Mouse (Mus musculus): Measurements from ENCODE around the gene Vps37c.
A peak's percentile ranks its signal among the peaks of the same experiment; 100 is the strongest.

Vps37c gene

DNA sequence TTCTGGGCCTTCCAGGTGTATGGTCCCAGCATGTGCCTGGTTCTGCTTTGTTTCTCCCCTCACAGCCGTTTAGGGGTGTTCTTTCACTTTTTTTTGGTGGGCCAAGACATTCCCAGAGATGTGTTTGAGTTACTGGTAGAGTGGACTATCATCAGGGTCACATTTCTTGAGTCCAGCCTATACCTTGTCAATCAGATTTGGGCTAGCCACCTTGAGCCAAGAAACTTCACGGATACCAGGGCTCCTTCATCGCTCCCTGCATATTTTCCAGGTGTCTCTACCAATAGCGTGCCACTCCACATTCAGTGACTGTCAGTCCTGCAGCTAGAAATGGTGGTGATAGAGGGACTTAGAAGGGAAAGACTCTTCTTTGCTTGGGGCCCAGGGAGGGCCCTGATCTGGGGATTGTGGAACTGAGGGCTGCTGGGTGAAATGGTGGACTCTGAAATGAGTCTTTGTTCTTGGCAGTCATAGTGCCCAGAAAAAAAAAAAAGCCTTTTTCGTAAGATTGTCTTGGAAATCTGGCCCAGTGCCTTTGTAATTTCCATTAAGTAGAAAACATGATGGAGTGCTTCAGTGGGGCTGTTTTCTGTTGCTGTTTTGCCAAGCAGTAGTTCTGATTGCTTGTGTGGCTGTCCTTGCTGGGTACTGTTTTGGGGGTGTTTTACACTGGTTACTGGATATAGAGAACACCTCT lies 1.1 kb downstream of the Vps37c start:
- peak; percentile 65 for DNase-seq (ENCODE audit: low read depth, low spot score)

- peak; percentile 70 for DNase-seq (ENCODE audit: low read depth, low spot score)
Measured at GRCm38 (mm10) chr19:10690336-10690735, 1.8 kb downstream of the Vps37c start.

DNA sequence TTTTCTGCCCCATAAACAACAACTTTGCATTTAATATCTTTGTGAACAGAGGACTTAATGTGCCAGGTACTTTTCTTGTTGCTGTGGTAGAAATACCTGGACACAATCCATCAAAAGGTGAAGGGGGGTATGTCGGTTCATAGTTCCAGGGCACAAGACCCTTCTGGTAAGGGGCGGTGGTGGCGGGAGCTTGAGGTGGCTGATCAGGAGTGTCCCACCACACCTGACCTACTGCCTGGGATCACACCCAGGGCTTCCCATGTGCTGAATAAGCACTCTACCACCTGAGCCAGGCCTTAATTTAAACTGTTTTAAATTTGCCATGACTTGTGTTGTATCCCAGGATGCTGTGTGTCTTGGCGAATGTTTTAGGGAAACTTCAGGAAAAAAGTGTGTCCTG lies 2.6 kb downstream of the Vps37c start:
- no peak for DNase-seq (ENCODE audit: low read depth, low spot score)

GRCm38 (mm10) chr19:10691660-10692059 lies 3.1 kb downstream of the Vps37c start:
- no peak for DNase-seq (ENCODE audit: low read depth, low spot score)

DNA sequence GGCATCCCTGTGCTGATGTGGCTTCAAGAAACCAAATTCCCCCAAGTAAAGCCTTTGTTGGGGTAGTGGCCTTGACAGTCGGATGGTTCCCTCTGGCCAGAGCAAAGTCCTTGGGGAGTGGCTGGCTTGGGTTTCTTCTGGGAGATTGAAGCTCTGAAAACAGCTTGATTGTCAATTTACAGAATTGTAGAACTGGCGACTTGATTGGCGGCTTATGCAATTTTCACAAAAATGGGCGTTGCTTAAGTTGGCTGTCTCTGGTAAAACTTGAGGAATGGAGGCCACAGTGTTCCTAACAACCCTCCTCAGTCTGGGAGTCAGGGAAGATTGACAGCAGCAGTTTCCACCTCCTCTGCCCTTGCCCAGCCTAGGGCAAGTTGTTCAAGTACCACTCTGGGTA lies 3.8 kb downstream of the Vps37c start:
- DNase-seq (ENCODE audit: low read depth, low spot score): no peak

DNA sequence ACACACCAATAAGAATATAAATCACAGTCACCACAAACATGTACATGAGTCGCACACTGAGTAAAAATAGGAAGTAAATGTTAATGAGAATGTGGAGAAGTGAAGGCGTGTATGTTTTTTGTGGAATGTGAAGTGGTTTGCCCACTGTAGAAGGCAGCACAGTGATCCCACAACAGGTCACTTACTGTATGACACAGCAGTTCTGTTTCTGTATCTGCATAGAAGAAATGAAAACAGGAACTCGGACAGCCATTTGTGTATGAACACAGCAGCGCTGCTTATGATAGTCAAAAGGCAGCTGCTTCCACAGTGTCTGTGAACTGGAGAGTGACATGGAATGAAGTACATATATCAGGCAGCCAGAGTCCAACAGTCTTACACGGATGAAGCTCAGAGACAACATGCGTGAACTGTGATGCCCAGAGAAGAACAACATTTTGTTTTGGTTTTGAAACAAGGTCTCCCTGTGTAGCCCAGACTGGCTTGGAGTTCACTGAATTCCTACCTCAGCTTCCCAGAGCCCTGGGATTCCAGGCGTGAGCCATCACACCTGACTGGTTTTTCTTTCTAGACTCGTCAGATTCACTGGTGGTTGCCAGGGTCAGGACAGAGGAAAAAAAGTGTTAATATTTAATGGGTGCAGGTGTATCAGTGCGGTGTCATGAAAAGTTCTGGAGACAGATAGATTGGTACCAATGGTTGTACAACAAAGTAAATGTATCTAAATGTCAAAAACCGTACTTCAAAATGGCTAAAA lies 5.6 kb downstream of the Vps37c start:
- DNase-seq (ENCODE audit: low read depth, low spot score): no peak

- no peak for DNase-seq (ENCODE audit: low read depth, low spot score)
Measured at GRCm38 (mm10) chr19:10695801-10696200, 7.3 kb downstream of the Vps37c start.

GRCm38 (mm10) chr19:10698131-10698991 lies 9.8 kb downstream of the Vps37c start:
- no peak for DNase-seq (ENCODE audit: low read depth, low spot score)

DNA sequence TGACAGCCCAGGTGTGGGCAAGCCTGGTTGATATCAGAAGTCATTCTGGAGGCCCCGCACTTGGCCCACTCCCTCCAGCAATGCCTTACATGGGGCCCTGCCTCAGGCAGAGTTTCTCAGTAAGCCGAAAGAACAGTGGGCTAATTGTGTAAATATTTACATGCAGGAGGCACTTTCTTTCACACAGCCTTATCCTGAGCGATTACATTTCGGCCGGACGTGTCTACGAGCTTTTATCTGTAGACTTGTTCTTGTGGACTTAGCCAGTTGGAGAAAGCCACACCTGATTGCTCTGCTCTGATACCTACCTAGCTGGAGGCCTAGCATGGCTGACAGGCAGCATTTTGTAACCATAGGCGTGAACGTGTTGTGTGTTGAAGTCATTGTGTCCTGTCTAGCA lies 11.3 kb downstream of the Vps37c start:
- no peak for DNase-seq (ENCODE audit: low read depth, low spot score)

- DNase-seq (ENCODE audit: low read depth, low spot score): peak; percentile 88
Measured at GRCm38 (mm10) chr19:10701013-10701726, 12.6 kb downstream of the Vps37c start.

DNA sequence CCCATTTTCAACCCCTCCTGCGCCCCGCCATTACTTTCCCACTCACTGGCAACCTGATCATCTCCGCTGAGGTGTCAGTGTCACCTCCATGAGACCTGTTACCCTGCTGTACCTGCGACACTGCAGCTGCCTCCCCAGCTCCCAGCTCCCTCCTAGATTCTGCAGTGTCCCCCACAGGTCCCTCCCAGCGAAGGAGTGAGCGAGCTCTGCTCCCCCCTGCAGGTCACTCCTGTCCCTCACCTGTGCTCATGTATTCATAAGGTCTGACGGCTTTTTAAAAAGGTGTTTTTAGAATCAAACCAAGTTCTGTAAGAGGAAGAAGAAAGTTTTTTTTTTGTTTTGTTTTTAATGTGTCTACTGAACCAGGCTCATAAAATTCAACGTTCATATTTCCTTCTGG lies 13.6 kb downstream of the Vps37c start:
- DNase-seq (ENCODE audit: low read depth, low spot score): no peak

DNA sequence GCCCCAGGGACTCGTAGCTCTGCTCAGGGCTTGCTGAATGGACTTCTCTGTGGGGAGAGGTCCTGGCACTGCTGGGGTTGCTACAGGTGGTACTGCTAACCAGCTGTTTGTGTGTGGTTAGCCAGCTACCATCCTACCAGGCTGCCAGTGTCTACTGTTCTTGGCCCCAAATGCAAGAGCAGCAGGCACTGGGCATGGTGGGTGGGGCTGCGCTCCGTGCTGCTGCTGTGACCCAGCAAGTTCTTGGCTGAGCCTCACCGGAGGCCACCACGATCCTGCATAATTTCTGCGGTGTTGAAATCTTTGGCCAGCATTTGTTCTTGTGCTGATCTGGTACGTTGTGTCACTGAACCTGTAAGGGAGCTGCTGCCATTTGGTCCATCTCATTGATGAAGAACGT lies 14.9 kb downstream of the Vps37c start:
- DNase-seq (ENCODE audit: low read depth, low spot score): peak; percentile 71

- DNase-seq (ENCODE audit: low read depth, low spot score): peak; percentile 77
Measured at GRCm38 (mm10) chr19:10707087-10707875, 18.7 kb downstream of the Vps37c start.

DNA sequence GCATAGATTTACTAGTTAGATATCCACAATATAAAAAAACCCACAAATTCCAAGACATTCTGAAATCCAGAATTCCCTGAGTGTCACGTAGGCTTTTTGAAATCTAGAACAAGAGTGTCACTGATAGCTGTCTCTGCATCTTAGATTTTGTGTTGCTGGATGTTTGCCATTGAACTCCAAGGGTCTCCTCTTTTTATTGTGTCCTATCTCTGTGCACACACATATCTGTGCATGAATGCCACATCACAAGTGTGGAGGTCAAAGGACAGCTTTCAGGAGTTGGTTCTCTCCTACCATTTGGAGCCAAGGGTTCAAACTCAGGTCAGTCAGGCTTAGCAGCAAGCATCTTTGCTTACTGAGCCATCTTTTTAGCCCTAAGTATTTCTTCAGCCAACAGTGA lies 19.3 kb downstream of the Vps37c start:
- DNase-seq (ENCODE audit: low read depth, low spot score): no peak

GRCm38 (mm10) chr19:10708900-10709299 lies 20.4 kb downstream of the Vps37c start:
- no peak for DNase-seq (ENCODE audit: low read depth, low spot score)

DNA sequence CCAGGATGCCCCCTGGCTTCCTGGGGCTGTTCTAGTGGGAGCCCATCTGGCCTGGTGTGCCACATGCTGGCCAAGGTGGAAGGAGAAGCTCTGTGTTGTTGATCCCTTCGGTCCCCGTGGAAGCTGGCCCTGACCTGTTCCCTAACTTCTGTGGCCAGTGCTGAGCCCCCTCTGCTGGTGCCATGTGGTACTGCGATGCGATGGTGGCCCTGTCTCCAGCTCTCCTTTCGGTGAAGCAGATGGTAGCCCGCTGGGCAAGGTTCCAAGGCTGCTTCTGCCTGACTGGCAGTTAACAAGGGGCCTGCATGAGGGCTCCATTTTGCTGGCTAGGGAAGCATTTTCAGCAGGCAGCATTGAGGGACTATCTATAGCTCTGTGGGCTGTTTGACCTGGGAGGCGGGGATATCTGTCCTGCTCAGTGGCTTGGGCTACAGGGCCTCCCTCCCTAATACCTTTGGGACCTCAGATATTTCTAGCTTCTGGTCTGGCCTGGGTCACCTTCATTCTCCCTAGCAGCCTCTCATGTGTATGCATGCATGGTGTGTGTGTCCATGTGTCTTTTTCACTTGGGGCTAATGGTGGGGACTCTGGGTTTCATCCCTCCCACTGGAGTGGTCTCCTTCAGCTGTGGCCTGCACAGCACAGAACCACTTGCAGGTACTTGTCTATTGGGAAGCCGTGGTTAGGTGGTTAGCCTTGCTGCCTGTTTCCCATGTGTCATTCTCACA lies 21.0 kb downstream of the Vps37c start:
- peak; percentile 100 for DNase-seq (ENCODE audit: low read depth, low spot score)

DNA sequence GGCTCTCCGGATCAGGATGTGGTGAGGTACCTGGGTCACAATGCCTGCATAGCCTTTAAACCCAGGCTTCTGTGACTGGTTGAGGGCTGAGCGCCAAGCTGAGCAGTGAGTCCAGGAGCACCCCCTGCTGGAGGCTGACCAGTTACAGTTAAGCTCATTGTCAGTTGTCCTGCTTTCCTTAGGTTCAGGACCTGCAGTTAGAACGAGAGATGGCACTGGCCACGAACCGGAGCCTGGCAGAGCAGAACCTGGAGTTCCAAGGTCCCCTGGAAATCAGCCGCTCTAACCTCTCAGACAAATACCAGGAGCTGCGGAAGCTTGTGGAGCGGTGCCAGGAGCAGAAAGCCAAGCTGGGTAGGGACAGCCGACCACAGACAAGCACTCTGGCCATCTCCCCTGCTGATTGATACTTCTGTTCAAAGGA lies 21.6 kb downstream of the Vps37c start:
- peak; percentile 93 for DNase-seq (ENCODE audit: low read depth, low spot score)

- no peak for DNase-seq (ENCODE audit: low read depth, low spot score)
Measured at GRCm38 (mm10) chr19:10710751-10711150, 22.2 kb downstream of the Vps37c start.

DNA sequence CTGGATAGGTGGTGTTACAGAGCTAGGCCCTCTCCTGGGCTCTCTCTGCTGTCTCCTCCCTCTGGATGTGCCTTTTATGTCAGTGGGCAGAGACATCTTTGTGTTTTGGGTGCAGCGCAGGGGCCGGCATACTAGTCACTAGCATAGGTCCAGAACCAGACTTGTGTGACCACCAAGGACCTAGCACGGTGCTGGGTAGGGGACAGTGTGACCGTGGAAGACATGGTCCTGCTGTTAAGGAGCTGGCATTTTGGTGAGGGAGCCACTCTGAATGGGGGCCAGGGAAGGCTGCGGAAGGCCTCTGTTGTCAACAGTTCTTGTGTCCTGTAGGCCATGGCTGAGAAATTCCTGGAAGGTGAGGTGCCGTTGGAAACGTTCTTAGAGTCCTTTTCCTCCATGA lies 23.7 kb downstream of the Vps37c start:
- no peak for DNase-seq (ENCODE audit: low read depth, low spot score)

DNA sequence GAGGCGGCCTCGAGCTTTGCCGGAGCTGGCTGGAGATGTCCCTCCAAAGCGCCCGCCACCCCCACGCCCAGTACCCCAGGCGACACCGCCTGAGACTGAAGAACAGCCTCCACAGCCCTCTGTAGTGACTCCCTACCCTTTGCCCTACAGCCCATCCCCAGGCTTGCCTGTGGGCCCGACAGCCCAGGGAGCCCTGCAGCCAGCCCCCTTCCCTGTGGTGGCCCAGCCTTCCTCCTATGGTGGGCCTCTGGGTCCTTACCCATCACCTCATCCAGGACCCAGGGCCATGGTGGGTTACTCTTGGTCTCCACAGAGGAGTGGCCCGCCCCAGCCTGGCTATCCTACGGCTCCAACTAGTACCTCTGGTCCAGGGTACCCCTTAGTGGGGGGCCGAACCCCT lies 24.1 kb downstream of the Vps37c start:
- no peak for DNase-seq (ENCODE audit: low read depth, low spot score)

All from brain, adult 2 months (tissue).